Mouse (Mus musculus): Measurements from ENCODE around the gene Gm5737. TPM values are rescaled to one million over a fixed set of nuclear protein-coding genes. Genes with fewer than 3 reads are reported as not detected.
A peak's percentile ranks its signal among the peaks of the same experiment; 100 is the strongest.

The Gm5737 gene
- polyA plus RNA-seq, 1 experiment from 2014 or later = not detected

DNA sequence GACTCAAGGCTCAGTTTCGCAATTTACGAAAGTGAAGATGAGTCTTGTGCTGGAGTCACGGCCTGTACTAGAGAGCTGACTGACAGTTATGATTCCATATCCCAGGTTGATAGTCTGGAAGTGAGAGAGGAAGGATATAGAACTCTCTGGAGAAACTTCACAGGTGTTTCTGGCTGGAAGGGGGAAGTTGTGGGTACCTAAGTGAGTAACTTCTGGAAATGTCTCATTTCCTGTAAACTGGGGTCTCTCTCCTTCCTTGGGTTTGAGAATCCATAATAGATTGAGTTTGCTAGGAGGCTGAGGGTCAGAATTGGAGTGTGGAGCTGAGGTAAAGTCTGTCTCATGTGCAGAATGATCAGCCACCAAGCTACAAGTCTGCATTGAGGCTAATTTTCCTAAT is 38.0 kb downstream of the Gm5737 start:
- Histone ChIP-seq H3K4me3 (ENCODE audit: low read depth, low read length) (no peak overlapping the region), H3K4me2 (ENCODE audit: low read length) (no peak overlapping the region), H3K9ac (ENCODE audit: low read length) (no peak overlapping the region), H3K9me3 (replicated peaks; ENCODE audit: control insufficient read depth, low read length) (no peaks in the 10 kb centered on the region), H3K27me3 (replicated peaks; ENCODE audit: control insufficient read depth, insufficient read depth, low read length) (no peaks in the 10 kb centered on the region), H3K4me1 (ENCODE audit: control insufficient read depth, insufficient read depth, low read length) (peaks cover 5% of the 10 kb centered on the region; the same call in 1 of the 2 replicates), H3K36me3 (ENCODE audit: control insufficient read depth, insufficient read depth, low read length) (no peaks in the 10 kb centered on the region; the same call in 1 of the 2 replicates), H3K27ac (ENCODE audit: low read depth, low read length) (no peak overlapping the region)
- ATAC-seq (no peak), DNase-seq (ENCODE audit: low spot score) (no peak)
- WGBS = 93% methylated on average over 3 of the region's 3 CpGs

DNA sequence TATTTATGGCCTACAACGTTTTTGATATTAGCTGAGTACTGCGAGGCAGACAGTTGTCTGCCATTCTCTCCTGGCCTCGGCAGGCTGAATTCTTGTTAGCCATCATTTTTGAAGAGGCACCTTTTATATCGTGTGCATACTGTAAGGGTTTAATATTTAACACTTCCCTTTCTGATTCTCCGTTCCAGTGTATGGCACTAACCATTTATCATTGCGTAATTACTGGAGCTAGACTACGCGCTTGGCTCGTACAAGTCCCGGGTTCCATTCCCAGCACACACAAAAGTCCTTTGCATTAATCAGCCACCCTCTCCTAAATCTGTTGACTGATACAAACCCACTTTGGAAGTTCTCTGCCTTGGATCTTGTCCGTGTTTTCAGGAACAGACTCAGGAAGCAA is 47.7 kb downstream of the Gm5737 start:
- Histone ChIP-seq H3K27me3 (replicated peaks; ENCODE audit: control insufficient read depth, insufficient read depth, low read length) (no peaks in the 10 kb centered on the region), H3K4me1 (ENCODE audit: control insufficient read depth, insufficient read depth, low read length) (no peaks in the 10 kb centered on the region; the same call in 1 of the 2 replicates), H3K9me3 (replicated peaks; ENCODE audit: control insufficient read depth, low read length) (no peaks in the 10 kb centered on the region), H3K36me3 (ENCODE audit: control insufficient read depth, insufficient read depth, low read length) (peaks cover 4% of the 10 kb centered on the region; the same call in 1 of the 2 replicates), H3K4me3 (ENCODE audit: low read depth, low read length) (no peak overlapping the region), H3K4me2 (ENCODE audit: low read length) (no peak overlapping the region), H3K9ac (ENCODE audit: low read length) (no peak overlapping the region), H3K27ac (ENCODE audit: low read depth, low read length) (no peak overlapping the region)
- no peak for DNase-seq (ENCODE audit: low spot score)
- no peak for ATAC-seq
- WGBS = 92% methylated on average over 11 of the region's 11 CpGs

DNA sequence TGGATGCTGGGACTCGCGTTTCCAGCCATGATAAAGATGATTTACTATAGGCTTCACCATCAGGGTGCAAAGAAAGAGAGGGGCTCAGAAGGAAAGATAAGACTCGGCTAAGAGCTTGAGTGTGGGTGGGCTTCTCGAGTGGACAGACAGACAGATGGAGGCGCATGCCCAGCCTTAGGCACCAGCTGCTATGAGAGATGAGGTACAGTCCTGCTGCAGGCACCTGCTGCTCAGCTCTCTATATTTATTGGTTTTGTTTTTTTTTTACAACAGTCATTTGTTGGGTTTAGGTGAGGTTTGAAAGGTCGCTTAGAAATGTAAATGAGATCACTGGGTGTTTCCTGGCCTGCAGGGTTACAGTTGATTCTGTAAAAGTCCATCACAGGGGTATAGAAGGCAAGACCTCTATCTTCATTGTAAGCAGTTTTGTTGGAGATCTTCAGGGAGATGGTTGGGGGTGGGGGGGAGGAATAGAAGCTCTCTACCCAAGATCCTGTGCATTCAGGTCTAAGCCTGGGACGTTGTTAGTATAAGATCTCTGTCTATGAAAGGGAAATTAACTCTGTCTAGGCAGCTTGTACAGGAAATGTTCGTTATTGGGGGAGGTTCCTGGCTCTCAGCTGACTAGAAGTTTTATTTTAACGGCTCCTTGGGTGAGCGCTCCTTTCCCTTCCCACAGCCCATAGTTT is 48.8 kb downstream of the Gm5737 start:
- Histone ChIP-seq H3K9ac (ENCODE audit: low read length) (no peak overlapping the region), H3K27me3 (replicated peaks; ENCODE audit: control insufficient read depth, insufficient read depth, low read length) (no peaks in the 10 kb centered on the region), H3K9me3 (replicated peaks; ENCODE audit: control insufficient read depth, low read length) (no peaks in the 10 kb centered on the region), H3K4me1 (ENCODE audit: control insufficient read depth, insufficient read depth, low read length) (peaks cover 4% of the 10 kb centered on the region), H3K4me2 (ENCODE audit: low read length) (no peak overlapping the region), H3K27ac (ENCODE audit: low read depth, low read length) (no peak overlapping the region), H3K4me3 (ENCODE audit: low read depth, low read length) (no peak overlapping the region), H3K36me3 (ENCODE audit: control insufficient read depth, insufficient read depth, low read length) (peaks cover 4% of the 10 kb centered on the region; the same call in 1 of the 2 replicates)
- DNase-seq (ENCODE audit: low spot score) (no peak), ATAC-seq (no peak)
- whole genome bisulfite sequencing = 57% methylated on average over 10 of the region's 10 CpGs

DNA sequence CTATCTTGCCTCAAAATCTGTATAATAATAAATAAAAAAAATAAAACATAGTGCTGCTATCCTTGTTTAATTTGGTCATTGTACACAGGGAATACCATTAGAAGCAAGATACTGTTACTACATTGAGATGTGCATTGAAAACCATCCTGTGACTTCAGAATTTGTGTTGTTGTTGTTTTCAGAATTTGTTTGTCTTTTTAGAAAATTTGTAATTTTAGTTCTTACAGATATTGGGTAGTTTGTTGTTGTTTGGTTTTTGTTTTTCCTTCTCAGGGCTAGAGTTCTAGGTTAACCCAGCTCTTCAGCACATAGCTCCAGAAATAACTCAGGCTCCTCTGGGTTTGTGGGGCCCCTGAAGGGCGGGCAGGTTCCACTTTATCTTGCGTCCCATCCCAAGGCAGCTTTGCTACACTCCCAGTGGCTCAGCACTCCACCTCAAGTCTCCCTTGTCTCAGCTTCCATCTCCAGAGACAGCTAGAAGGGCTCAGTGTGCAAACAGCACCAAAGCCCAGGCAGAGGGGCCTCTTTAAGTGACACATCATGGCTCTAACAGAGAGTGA is 49.4 kb downstream of the Gm5737 start:
- ATAC-seq = no peak
- WGBS = 49% methylated on average over 2 of the region's 2 CpGs

DNA sequence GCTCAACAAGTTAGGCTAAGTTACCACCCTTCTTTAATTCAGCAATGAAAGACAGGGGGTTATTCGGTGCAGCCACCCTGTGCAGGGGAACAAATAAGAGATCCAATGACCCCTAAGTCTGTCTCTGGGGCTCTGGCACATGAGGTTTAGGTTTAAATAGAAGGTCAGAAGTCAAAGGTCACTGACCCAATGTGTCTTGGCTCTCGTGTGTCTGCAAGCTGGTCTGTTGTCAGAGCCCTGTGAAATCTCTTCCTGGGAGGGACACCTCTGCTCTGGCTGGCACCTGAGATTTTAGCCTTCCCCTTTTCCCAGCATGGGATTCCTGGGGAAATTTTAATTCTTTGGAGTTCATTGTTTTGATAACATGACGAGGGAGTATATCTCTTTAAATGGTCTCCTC is 50.0 kb downstream of the Gm5737 start:
- H3K27ac ChIP-seq (ENCODE audit: low read depth, low read length) = no peak overlapping the region
- no peaks in the 10 kb centered on the region for H3K27me3 ChIP-seq (replicated peaks; ENCODE audit: control insufficient read depth, insufficient read depth, low read length)
- DNase-seq (ENCODE audit: low spot score) (no peak), ATAC-seq (no peak)
- peaks cover 4% of the 10 kb centered on the region; the same call in 1 of the 2 replicates for H3K36me3 ChIP-seq (ENCODE audit: control insufficient read depth, insufficient read depth, low read length)
- H3K4me1 ChIP-seq (ENCODE audit: control insufficient read depth, insufficient read depth, low read length) = peaks cover 4% of the 10 kb centered on the region
- no peak overlapping the region for H3K9ac ChIP-seq (ENCODE audit: low read length)
- no peaks in the 10 kb centered on the region for H3K9me3 ChIP-seq (replicated peaks; ENCODE audit: control insufficient read depth, low read length)
- H3K4me3 ChIP-seq (ENCODE audit: low read depth, low read length) = no peak overlapping the region
- WGBS = 24% methylated on average over 3 of the region's 3 CpGs
- H3K4me2 ChIP-seq (ENCODE audit: low read length) = no peak overlapping the region

More for the DNA sequence above, 49.4 kb downstream of the Gm5737 start:
- no peak overlapping the region for H3K9ac ChIP-seq (ENCODE audit: low read length)
- no peak overlapping the region for H3K4me2 ChIP-seq (ENCODE audit: low read length)
- no peak for DNase-seq (ENCODE audit: low spot score)
- H3K27me3 ChIP-seq (replicated peaks; ENCODE audit: control insufficient read depth, insufficient read depth, low read length) = no peaks in the 10 kb centered on the region
- H3K36me3 ChIP-seq (ENCODE audit: control insufficient read depth, insufficient read depth, low read length) = peaks cover 4% of the 10 kb centered on the region; the same call in 1 of the 2 replicates
- H3K4me3 ChIP-seq (ENCODE audit: low read depth, low read length) = no peak overlapping the region
- H3K9me3 ChIP-seq (replicated peaks; ENCODE audit: control insufficient read depth, low read length) = no peaks in the 10 kb centered on the region
- peaks cover 4% of the 10 kb centered on the region for H3K4me1 ChIP-seq (ENCODE audit: control insufficient read depth, insufficient read depth, low read length)
- H3K27ac ChIP-seq (ENCODE audit: low read depth, low read length) = no peak overlapping the region

DNA sequence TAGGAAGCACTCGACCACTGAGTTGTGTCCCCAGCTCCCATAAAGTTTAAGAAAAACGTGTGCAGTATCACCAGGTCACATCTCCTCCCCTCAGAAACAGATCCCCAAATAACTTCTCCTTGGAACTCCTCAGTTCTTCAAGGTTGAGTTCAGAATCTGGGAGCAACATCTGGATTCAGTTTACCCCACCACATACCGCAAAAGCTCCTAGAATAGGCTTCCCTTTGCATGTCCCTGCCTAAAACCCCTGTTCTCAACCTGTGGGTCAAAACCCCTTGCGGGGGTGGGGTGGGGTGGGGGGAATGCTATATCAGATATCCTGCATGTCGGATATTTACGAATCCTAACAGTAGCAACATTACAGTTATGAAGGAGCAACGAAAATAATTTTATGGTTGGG is 50.5 kb downstream of the Gm5737 start:
- no peak for ATAC-seq
- 66% methylated on average over 7 of the region's 7 CpGs for WGBS
- Histone ChIP-seq H3K27ac (ENCODE audit: low read depth, low read length) (no peak overlapping the region), H3K4me1 (ENCODE audit: control insufficient read depth, insufficient read depth, low read length) (peaks cover 4% of the 10 kb centered on the region), H3K9me3 (replicated peaks; ENCODE audit: control insufficient read depth, low read length) (no peaks in the 10 kb centered on the region), H3K36me3 (ENCODE audit: control insufficient read depth, insufficient read depth, low read length) (peaks cover 4% of the 10 kb centered on the region; the same call in 1 of the 2 replicates), H3K9ac (ENCODE audit: low read length) (no peak overlapping the region), H3K4me2 (ENCODE audit: low read length) (no peak overlapping the region), H3K4me3 (ENCODE audit: low read depth, low read length) (no peak overlapping the region), H3K27me3 (replicated peaks; ENCODE audit: control insufficient read depth, insufficient read depth, low read length) (no peaks in the 10 kb centered on the region)
- no peak for DNase-seq (ENCODE audit: low spot score)

DNA sequence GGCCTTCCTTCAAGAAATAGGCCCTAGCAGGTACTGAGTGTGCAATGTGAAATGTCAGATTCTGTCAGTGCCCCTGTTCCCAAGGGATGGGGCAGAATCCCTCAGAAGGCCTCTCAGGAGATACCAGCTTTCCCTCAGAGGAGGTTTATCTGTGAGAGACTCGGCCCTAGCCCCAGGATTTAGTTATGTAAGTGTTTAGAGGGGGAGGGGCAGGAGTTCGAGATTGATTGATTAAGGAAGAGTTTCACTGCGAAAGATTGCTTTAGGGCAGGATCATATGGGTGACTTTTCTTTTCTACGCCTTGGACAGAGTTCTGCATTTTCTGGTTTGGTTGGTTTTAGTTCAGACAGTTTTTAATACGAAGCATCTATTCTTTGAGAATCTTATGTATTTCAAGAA is 51.3 kb downstream of the Gm5737 start:
- Histone ChIP-seq H3K9me3 (replicated peaks; ENCODE audit: control insufficient read depth, low read length) (no peaks in the 10 kb centered on the region), H3K36me3 (ENCODE audit: control insufficient read depth, insufficient read depth, low read length) (peaks cover under 1% of the 10 kb centered on the region; the same call in 1 of the 2 replicates), H3K4me3 (ENCODE audit: low read depth, low read length) (no peak overlapping the region), H3K4me1 (ENCODE audit: control insufficient read depth, insufficient read depth, low read length) (peaks cover 4% of the 10 kb centered on the region), H3K9ac (ENCODE audit: low read length) (no peak overlapping the region), H3K4me2 (ENCODE audit: low read length) (no peak overlapping the region), H3K27me3 (replicated peaks; ENCODE audit: control insufficient read depth, insufficient read depth, low read length) (no peaks in the 10 kb centered on the region), H3K27ac (ENCODE audit: low read depth, low read length) (no peak overlapping the region)
- DNase-seq (ENCODE audit: low spot score) = no peak
- WGBS = 74% methylated on average over 5 of the region's 5 CpGs
- no peak for ATAC-seq

DNA sequence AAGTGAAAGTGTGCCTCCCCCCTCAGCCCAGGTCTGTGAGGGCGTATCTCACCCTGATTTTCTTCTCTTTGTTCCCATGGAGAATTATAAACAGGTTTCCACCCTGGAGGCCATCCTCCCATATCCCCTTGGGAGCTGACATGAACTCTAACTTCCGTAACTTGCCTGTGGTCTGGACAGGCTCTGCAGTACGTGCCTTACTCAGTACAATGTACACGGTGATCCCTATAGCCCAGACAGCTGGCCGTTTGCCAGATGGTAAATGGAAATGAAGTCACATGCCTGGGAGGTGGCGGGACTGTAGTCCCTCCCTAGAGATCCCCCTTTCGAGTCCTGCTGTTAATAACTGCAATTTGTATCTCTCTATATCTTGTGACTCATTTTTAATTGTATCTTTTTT is 52.9 kb downstream of the Gm5737 start:
- H3K36me3 ChIP-seq (ENCODE audit: control insufficient read depth, insufficient read depth, low read length) = no peaks in the 10 kb centered on the region
- ATAC-seq (peak; percentile 84), DNase-seq (ENCODE audit: low spot score) (peak; percentile 84)
- H3K4me3 ChIP-seq (ENCODE audit: low read depth, low read length) = no peak overlapping the region
- H3K9me3 ChIP-seq (replicated peaks; ENCODE audit: control insufficient read depth, low read length) = no peaks in the 10 kb centered on the region
- H3K27ac ChIP-seq (ENCODE audit: low read depth, low read length) = no peak overlapping the region
- peaks cover 4% of the 10 kb centered on the region for H3K4me1 ChIP-seq (ENCODE audit: control insufficient read depth, insufficient read depth, low read length)
- no peak overlapping the region for H3K9ac ChIP-seq (ENCODE audit: low read length)
- 8% methylated on average over 7 of the region's 7 CpGs for WGBS
- peak overlapping the region; percentile 10; the same call in 1 of the 2 replicates for H3K4me2 ChIP-seq (ENCODE audit: low read length)
- H3K27me3 ChIP-seq (replicated peaks; ENCODE audit: control insufficient read depth, insufficient read depth, low read length) = no peaks in the 10 kb centered on the region

DNA sequence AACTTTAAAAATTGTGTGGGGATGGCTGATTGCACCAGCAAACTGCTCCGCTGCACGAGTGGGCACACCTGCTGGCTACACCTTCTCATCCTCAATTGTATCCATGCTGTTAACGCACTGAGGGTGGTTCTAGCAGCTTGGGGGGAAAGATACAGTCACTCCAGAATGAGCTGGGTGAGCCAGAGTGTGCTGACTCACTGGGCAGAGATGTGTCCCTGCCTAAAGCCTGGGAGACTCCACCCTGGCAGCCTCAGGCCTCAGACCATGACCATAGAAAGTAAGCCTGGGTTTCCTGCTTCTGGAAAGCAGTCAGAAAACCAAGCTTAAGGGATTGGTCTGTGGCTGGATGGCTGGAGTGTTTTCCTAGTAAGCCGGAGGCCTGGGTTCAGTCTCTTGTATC is 53.7 kb downstream of the Gm5737 start:
- Histone ChIP-seq H3K27me3 (replicated peaks; ENCODE audit: control insufficient read depth, insufficient read depth, low read length) (no peaks in the 10 kb centered on the region), H3K4me2 (ENCODE audit: low read length) (no peak overlapping the region), H3K9me3 (replicated peaks; ENCODE audit: control insufficient read depth, low read length) (no peaks in the 10 kb centered on the region), H3K4me3 (ENCODE audit: low read depth, low read length) (no peak overlapping the region), H3K9ac (ENCODE audit: low read length) (no peak overlapping the region), H3K27ac (ENCODE audit: low read depth, low read length) (no peak overlapping the region; the same call in 1 of the 2 replicates), H3K4me1 (ENCODE audit: control insufficient read depth, insufficient read depth, low read length) (peaks cover 4% of the 10 kb centered on the region), H3K36me3 (ENCODE audit: control insufficient read depth, insufficient read depth, low read length) (no peaks in the 10 kb centered on the region)
- DNase-seq (ENCODE audit: low spot score) (no peak), ATAC-seq (no peak)
- 43% methylated on average over 4 of the region's 4 CpGs for WGBS
